8 mouse cellular contexts compared by ENCODE assay signal in the genomic region with DNA sequence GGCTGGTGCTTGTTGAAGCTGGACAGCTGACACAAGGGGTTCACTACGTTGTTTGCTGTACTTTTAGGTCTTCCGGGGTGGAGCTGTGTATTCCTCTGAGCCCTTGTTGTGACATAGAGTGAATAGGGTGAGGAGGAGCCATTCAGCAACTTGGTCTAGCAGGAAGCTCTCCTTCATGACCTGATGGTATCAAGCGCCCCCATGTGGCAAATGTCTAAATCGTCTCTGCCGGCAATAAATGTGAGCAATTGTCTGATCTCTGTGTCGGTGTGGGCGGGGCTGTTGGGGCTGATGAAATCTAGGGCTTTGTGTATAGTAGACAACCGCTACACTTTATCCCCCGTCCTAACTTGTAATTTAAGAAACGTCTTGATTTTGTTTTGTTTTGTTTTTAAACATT.
DNase-seq lines count a peak whose midpoint lies in the region; ATAC-seq and TF ChIP-seq lines count a peak whose summit lies in the region.

No protein-coding gene starts in this region.

- no peaks in the 10 kb centered on the region for H3K79me3 ChIP-seq in C2C12 (ENCODE audit: low read depth)

- no peak overlapping the region for H3K27ac ChIP-seq in heart, embryonic 11.5 days (ENCODE audit: low read depth, low read length)
- H3K27ac ChIP-seq in kidney, embryonic 15.5 days, result no peak overlapping the region
- H3K27ac ChIP-seq in liver, adult 2 months (replicated peaks; ENCODE audit: insufficient read depth, low read depth, low read length), result no peak overlapping the region

- H3K9me3 ChIP-seq in heart, embryonic 11.5 days (replicated peaks; ENCODE audit: control insufficient read depth, low read length), result no peaks in the 10 kb centered on the region
- no peaks in the 10 kb centered on the region for H3K9me3 ChIP-seq in kidney, embryonic 15.5 days (replicated peaks)

- ATAC-seq in erythroid progenitor cell, adult 5-6 weeks (replicated peaks; ENCODE audit: low FRiP score, poor library complexity, severe bottlenecking), result peak; percentile 55
- peak; percentile 44; the same call in 1 of the 2 replicates for ATAC-seq in heart, embryonic 11.5 days (replicated peaks; ENCODE audit: insufficient number of reproducible peaks, low FRiP score, low TSS enrichment)
- peak; percentile 74 for ATAC-seq in kidney, embryonic 15.5 days (replicated peaks; ENCODE audit: low FRiP score)

- no peak for TF ChIP-seq POLR2A in brain, embryonic 14.5 days (IDR thresholded peaks at IDR 0.05; ENCODE audit: borderline replicate concordance, extremely low read depth, insufficient read depth, insufficient read length, poor library complexity, severe bottlenecking)
- TF ChIP-seq POLR2A in liver, adult 2 months (IDR thresholded peaks at IDR 0.05; ENCODE audit: extremely low read depth, insufficient read depth, low read length), result no peak
- no peak for TF ChIP-seq POLR2A in myocyte (IDR thresholded peaks at IDR 0.05; ENCODE audit: insufficient read length, low read depth)

- H3K27me3 ChIP-seq in C2C12 (ENCODE audit: control insufficient read depth, insufficient read depth, insufficient read length) (no peaks in the 10 kb centered on the region), myocyte (ENCODE audit: control insufficient read depth, insufficient read depth, insufficient read length) (no peaks in the 10 kb centered on the region)
- H3K27me3 ChIP-seq in heart, embryonic 11.5 days (ENCODE audit: control insufficient read depth, insufficient read depth, low read length), result no peaks in the 10 kb centered on the region; the same call in 1 of the 2 replicates
- no peaks in the 10 kb centered on the region for H3K27me3 ChIP-seq in kidney, embryonic 15.5 days
- H3K27me3 ChIP-seq in liver, adult 2 months (ENCODE audit: control insufficient read depth, insufficient read depth, low read length), result no peaks in the 10 kb centered on the region

- H3K4me1 ChIP-seq in heart, embryonic 11.5 days (ENCODE audit: control insufficient read depth, insufficient read depth, low read length), result no peaks in the 10 kb centered on the region
- H3K4me1 ChIP-seq in kidney, embryonic 15.5 days, result peaks cover 3% of the 10 kb centered on the region; the same call in 1 of the 2 replicates
- H3K4me1 ChIP-seq in liver, adult 2 months (ENCODE audit: control insufficient read depth, insufficient read depth, low read length), result no peaks in the 10 kb centered on the region; the same call in 1 of the 2 replicates

- no peak overlapping the region for H3ac ChIP-seq in C2C12 (ENCODE audit: control insufficient read depth, insufficient read length, low read depth)
- no peak overlapping the region for H3ac ChIP-seq in myocyte (ENCODE audit: control insufficient read depth, insufficient read length)

- peak; percentile 94 for DNase-seq in brain, embryonic 14.5 days (ENCODE audit: low read depth)
- DNase-seq in liver, adult 2 months (ENCODE audit: extremely low read depth, low read depth, low spot score), result peak; percentile 79
- peak; percentile 89 to 94 for DNase-seq in spleen, postnatal 4 days (ENCODE audit: low spot score in 2 of 2)

- H3K4me2 ChIP-seq in heart, embryonic 11.5 days, result peak overlapping the region; percentile 31
- peak overlapping the region; percentile 25; the same call in 1 of the 2 replicates for H3K4me2 ChIP-seq in kidney, embryonic 15.5 days
- H3K4me2 ChIP-seq in myocyte (ENCODE audit: low read depth), result peak overlapping the region; percentile 50

- H3K36me3 ChIP-seq in C2C12 (ENCODE audit: control insufficient read depth, insufficient read depth), result no peaks in the 10 kb centered on the region
- H3K36me3 ChIP-seq in heart, embryonic 11.5 days (ENCODE audit: control insufficient read depth, insufficient read depth, low read length), result no peaks in the 10 kb centered on the region
- H3K36me3 ChIP-seq in kidney, embryonic 15.5 days, result no peaks in the 10 kb centered on the region
- H3K36me3 ChIP-seq in liver, adult 2 months (ENCODE audit: control insufficient read depth, insufficient read depth, low read length), result no peaks in the 10 kb centered on the region
- no peaks in the 10 kb centered on the region for H3K36me3 ChIP-seq in myocyte (ENCODE audit: control insufficient read depth, insufficient read depth)

- no peaks in the 10 kb centered on the region for H3K79me2 ChIP-seq in C2C12 (ENCODE audit: control insufficient read depth, insufficient read depth)
- H3K79me2 ChIP-seq in liver, adult 2 months (ENCODE audit: control insufficient read depth, insufficient read depth, low read length), result no peaks in the 10 kb centered on the region
- no peaks in the 10 kb centered on the region for H3K79me2 ChIP-seq in myocyte (ENCODE audit: control insufficient read depth, insufficient read depth)

- peak; percentile 43 for TF ChIP-seq CTCF in C2C12 (IDR thresholded peaks at IDR 0.05; ENCODE audit: control insufficient read depth, insufficient read depth, insufficient read length)
- peak; percentile 86 for TF ChIP-seq CTCF in brain, embryonic 14.5 days (IDR thresholded peaks at IDR 0.05; ENCODE audit: borderline replicate concordance, extremely low read depth, insufficient read depth, insufficient read length)
- peak; percentile 71 for TF ChIP-seq CTCF in liver, adult 2 months (IDR thresholded peaks at IDR 0.05; ENCODE audit: low read depth, low read length)

- 5% methylated on average over 10 of the region's 10 CpGs for WGBS in heart, embryonic 11.5 days (ENCODE audit: insufficient replicate concordance)
- WGBS in kidney, embryonic 15.5 days, result 3% methylated on average over 10 of the region's 10 CpGs
- under 1% methylated on average over 10 of the region's 10 CpGs for WGBS in liver, adult 2 months

- no peak overlapping the region for H3K4me3 ChIP-seq in C2C12 (ENCODE audit: insufficient read depth, poor library complexity, severe bottlenecking)
- no peak overlapping the region for H3K4me3 ChIP-seq in heart, embryonic 11.5 days (ENCODE audit: low read depth, low read length)
- no peak overlapping the region for H3K4me3 ChIP-seq in kidney, embryonic 15.5 days (replicated peaks)
- no peak overlapping the region for H3K4me3 ChIP-seq in liver, adult 2 months (ENCODE audit: insufficient read depth, low read depth, low read length)
- H3K4me3 ChIP-seq in myocyte, result no peak overlapping the region

- H3K9ac ChIP-seq in heart, embryonic 11.5 days (ENCODE audit: low read depth, low read length), result no peak overlapping the region
- H3K9ac ChIP-seq in kidney, embryonic 15.5 days, result no peak overlapping the region
- H3K9ac ChIP-seq in liver, adult 2 months (ENCODE audit: low read depth, low read length), result no peak overlapping the region

TF ChIP-seq in C2C12, 6 proteins besides CTCF, POLR2A, EP300 and RAD21:
- no peak for TF ChIP-seq CEBPB (IDR thresholded peaks at IDR 0.05; ENCODE audit: low read depth)
- TF ChIP-seq USF1 (IDR thresholded peaks at IDR 0.05; ENCODE audit: low read depth), result no peak
- TF ChIP-seq MAX (IDR thresholded peaks at IDR 0.05), result no peak

TF ChIP-seq in myocyte, 11 proteins besides CTCF, POLR2A, EP300 and RAD21:
- TF ChIP-seq TCF3 (IDR thresholded peaks at IDR 0.05; ENCODE audit: insufficient read length, low read depth), result no peak
- TF ChIP-seq TCF12 (IDR thresholded peaks at IDR 0.05; ENCODE audit: insufficient read depth, poor library complexity, severe bottlenecking), result no peak
- TF ChIP-seq POLR2AphosphoS2 (IDR thresholded peaks at IDR 0.05; ENCODE audit: insufficient read length, low read depth), result no peak
- peak; percentile 60; the same call in 1 of the 2 replicates for TF ChIP-seq CEBPB (IDR thresholded peaks at IDR 0.05; ENCODE audit: insufficient read depth, poor library complexity, severe bottlenecking)
- no peak for TF ChIP-seq MAX (IDR thresholded peaks at IDR 0.05; ENCODE audit: low read depth)
- TF ChIP-seq SRF (IDR thresholded peaks at IDR 0.05; ENCODE audit: control insufficient read depth, insufficient read length, low read depth), result no peak
- TF ChIP-seq E2F4 (IDR thresholded peaks at IDR 0.05; ENCODE audit: insufficient read depth), result no peak
- TF ChIP-seq MYOG (IDR thresholded peaks at IDR 0.05; ENCODE audit: control insufficient read depth in 1 of 3, insufficient read depth in 1 of 3, insufficient read length in 2 of 3, low read depth in 2 of 3), result no peak
